Mouse (Mus musculus) urinary bladder, adult 18-20 months (tissue): ENCODE data around the gene Rgp1.
A peak's percentile ranks its signal among the peaks of the same experiment; 100 is the strongest.
"Not testable (repeated sequence)": the region's sequence is repeated elsewhere in the genome, so short reads cannot be mapped to it uniquely, and the experiment has no call there.

ENCODE experiments used
- DNase-seq, 2 experiments: peaks; one replicate each; pipeline ENCODE4 v3.0.0; 2022; ENCODE audit warnings: low spot score in 2 of 2, mixed read lengths in 2 of 2

Gene Rgp1

GRCm38 (mm10) chr4:43593453-43593852 is 14.9 kb downstream of the Rgp1 start:
- no peak for DNase-seq

GRCm38 (mm10) chr4:43596597-43596996 is 18.1 kb downstream of the Rgp1 start:
- not testable (repeated sequence) for DNase-seq

- DNase-seq = no peak
These were observed 19.7 kb downstream of the Rgp1 start for GRCm38 (mm10) chr4:43598200-43598599.

GRCm38 (mm10) chr4:43598650-43599380 is 20.3 kb downstream of the Rgp1 start:
- no peak for DNase-seq

GRCm38 (mm10) chr4:43600195-43600934 is 21.9 kb downstream of the Rgp1 start:
- DNase-seq = no peak

GRCm38 (mm10) chr4:43604099-43604498 is 25.6 kb downstream of the Rgp1 start:
- DNase-seq = no peak

- no peak for DNase-seq
These were observed 26.5 kb downstream of the Rgp1 start for GRCm38 (mm10) chr4:43604751-43605685.

- DNase-seq = no peak
These were observed 34.0 kb downstream of the Rgp1 start for GRCm38 (mm10) chr4:43612534-43612933.

GRCm38 (mm10) chr4:43613060-43613730 is 34.7 kb downstream of the Rgp1 start:
- no peak for DNase-seq

- DNase-seq = no peak
These were observed 41.7 kb downstream of the Rgp1 start for GRCm38 (mm10) chr4:43620146-43620778.

GRCm38 (mm10) chr4:43629106-43629817 is 50.7 kb downstream of the Rgp1 start:
- no peak for DNase-seq

GRCm38 (mm10) chr4:43630030-43630581 is 51.6 kb downstream of the Rgp1 start:
- peak; percentile 56 to 69 for DNase-seq

- DNase-seq = peak in 1 of 2 experiments; percentile 21
These were observed 52.1 kb downstream of the Rgp1 start for GRCm38 (mm10) chr4:43630671-43631045.

- peak in 1 of 2 experiments; percentile 35 for DNase-seq
These were observed 52.8 kb downstream of the Rgp1 start, which contains the start of gene Npr2 for GRCm38 (mm10) chr4:43631046-43631955. Gene Npr2, plus strand, starts transcription at chr4:43631935.

GRCm38 (mm10) chr4:43631956-43632920 is 53.7 kb downstream of the Rgp1 start:
- no peak for DNase-seq

- DNase-seq = no peak
These were observed 54.8 kb downstream of the Rgp1 start for GRCm38 (mm10) chr4:43633296-43633695.

- DNase-seq = no peak
These were observed 55.2 kb downstream of the Rgp1 start for GRCm38 (mm10) chr4:43633736-43634135.
